Mouse (Mus musculus) CH12.LX (cell line): ENCODE results near the gene Mob3b.

Experiments used
- BHLHE40 ChIP-seq: IDR thresholded peaks from 2 replicates; pipeline ENCODE4 v1.6.1; 2011; ENCODE audit warnings: mild to moderate bottlenecking, low read depth, low read length, improper control_type of control experiment
- CTCF ChIP-seq, 2 experiments: IDR thresholded peaks in 1 of 2; conservative IDR thresholded peaks in 1 of 2; 2 replicates each; pipeline ENCODE4 v1.5.1; 2011 to 2012; ENCODE audit warnings: low read depth in 2 of 2, low read length in 2 of 2, improper control_type of control experiment in 1 of 2, inconsistent platforms in 1 of 2, mild to moderate bottlenecking in 1 of 2, moderate library complexity in 1 of 2
- EP300 ChIP-seq: IDR thresholded peaks from 2 replicates; pipeline ENCODE4 v1.6.1; 2011; ENCODE audit warnings: low read length, improper control_type of control experiment
- ETS1 ChIP-seq: conservative IDR thresholded peaks from 2 replicates; pipeline ENCODE4 v1.6.1; 2012; ENCODE audit warnings: low read depth, mild to moderate bottlenecking, inconsistent platforms, low read length, improper control_type of control experiment, moderate library complexity
- GABPA ChIP-seq: IDR thresholded peaks from 2 replicates; pipeline ENCODE4 v1.6.1; 2012; ENCODE audit warnings: low read depth, low read length, improper control_type of control experiment, inconsistent platforms; ENCODE audit not compliant: insufficient replicate concordance
- KAT2A ChIP-seq: IDR thresholded peaks from 2 replicates; pipeline ENCODE4 v1.6.1; 2012; ENCODE audit warnings: low read length, improper control_type of control experiment, inconsistent platforms; ENCODE audit not compliant: insufficient replicate concordance
- NRF1 ChIP-seq: IDR thresholded peaks from 2 replicates; pipeline ENCODE4 v1.6.1; 2014; ENCODE audit warnings: low read depth, mild to moderate bottlenecking, inconsistent platforms, low read length, improper control_type of control experiment, moderate library complexity
- POLR2A ChIP-seq: IDR thresholded peaks from 2 replicates; pipeline ENCODE4 v1.6.1; 2011; ENCODE audit warnings: low read depth, mild to moderate bottlenecking, improper control_type of control experiment, low read length
- ZC3H11A ChIP-seq: IDR thresholded peaks from 2 replicates; pipeline ENCODE4 v1.6.1; 2012; ENCODE audit warnings: low read depth, mild to moderate bottlenecking, inconsistent platforms, low read length, improper control_type of control experiment
- ZKSCAN1 ChIP-seq: IDR thresholded peaks from 2 replicates; pipeline ENCODE4 v1.6.1; 2012; ENCODE audit warnings: low read depth, inconsistent platforms, low read length, improper control_type of control experiment, borderline replicate concordance

GRCm38 (mm10) chr4:35012401-35013307 lies 144.6 kb downstream of the Mob3b start:
- TF ChIP-seq CTCF (conservative IDR thresholded peaks at IDR 0.05 in 1 of 2, IDR thresholded peaks at IDR 0.05 in 1 of 2; ENCODE audit: low read depth in 2 of 2, low read length in 2 of 2) (no peak), ETS1 (no peak), NRF1 (no peak), KAT2A (no peak), GABPA (no peak), EP300 (no peak), POLR2A (no peak), ZC3H11A (no peak), BHLHE40 (no peak), ZKSCAN1 (no peak)
